Mouse (Mus musculus) embryonic facial prominence, embryonic 15.5 days (tissue): ENCODE results near the gene Zfp988. TPM values are rescaled to one million over a fixed set of nuclear protein-coding genes. Genes with fewer than 3 reads are reported as not detected.
A peak's percentile ranks its signal among the peaks of the same experiment; 100 is the strongest.
"Not testable (repeated sequence)": the region's sequence is repeated elsewhere in the genome, so short reads cannot be mapped to it uniquely, and the experiment has no call there.

Experiments
- ATAC-seq: fragments of 200-750 bp; cut with Nextera tagmentation; 2 replicates; pipeline ENCODE4 v1.8.0; 2017; ENCODE audit warnings: low read depth, moderate TSS enrichment; ENCODE audit not compliant: insufficient number of reproducible peaks, low FRiP score, low TSS enrichment
- H3K27ac ChIP-seq: fragments of 300-500 bp; sonication (generic); replicated peaks from 2 replicates; pipeline ENCODE4 v1.5.1; 2015; ENCODE audit warnings: mild to moderate bottlenecking, inconsistent platforms
- H3K27me3 ChIP-seq: fragments of 300-500 bp; sonication (generic); 2 replicates; pipeline ENCODE4 v1.6.1; 2015; ENCODE audit warnings: inconsistent platforms
- H3K36me3 ChIP-seq: fragments of 300-500 bp; sonication (generic); 2 replicates; pipeline ENCODE4 v1.6.1; 2015; ENCODE audit warnings: mild to moderate bottlenecking, inconsistent platforms
- H3K4me1 ChIP-seq: fragments of 300-500 bp; sonication (generic); 2 replicates; pipeline ENCODE4 v1.6.1; 2015; ENCODE audit warnings: inconsistent platforms
- H3K4me2 ChIP-seq: fragments of 300-500 bp; sonication (generic); replicated peaks from 2 replicates; pipeline ENCODE4 v1.6.1; 2015; ENCODE audit warnings: mild to moderate bottlenecking, inconsistent platforms
- H3K4me3 ChIP-seq: fragments of 300-500 bp; sonication (generic); replicated peaks from 2 replicates; pipeline ENCODE4 v1.5.1; 2015; ENCODE audit warnings: mild to moderate bottlenecking, inconsistent platforms
- H3K9ac ChIP-seq: fragments of 300-500 bp; sonication (generic); 2 replicates; pipeline ENCODE4 v1.6.1; 2015; ENCODE audit warnings: inconsistent platforms
- H3K9me3 ChIP-seq: fragments of 300-500 bp; sonication (generic); replicated peaks from 2 replicates; pipeline ENCODE4 v1.6.1; 2016; ENCODE audit warnings: inconsistent platforms
- WGBS: fragments of 180-500 bp; shearing (Covaris S2); methylation state at CpG from one replicate; pipeline ENCODE4 v1.1.7; 2015; 5-methylcytosine and 5-hydroxymethylcytosine counted together
- polyA plus RNA-seq: library from polyadenylated mRNA; unstranded; fragments of >200 nt; fragmentation: Nextera tagmentation; extraction: Ambion mirVana; gene quantifications from 2 replicates; pipeline ENCODE4 v1.2.1, GENCODE M21; 2015

Gene Zfp988
- polyA plus RNA-seq, 1 experiment from 2014 or later = not detected

GRCm38 (mm10) chr4:147345061-147345554 is 39.6 kb downstream of the Zfp988 start:
- not testable (repeated sequence) for H3K4me3 ChIP-seq, H3K27ac ChIP-seq, H3K36me3 ChIP-seq, H3K4me1 ChIP-seq, ATAC-seq, H3K9ac ChIP-seq, H3K27me3 ChIP-seq, H3K4me2 ChIP-seq
- 81% methylated on average over 2 of the region's 2 CpGs for WGBS
- peaks cover 50% of the 10 kb centered on the region for H3K9me3 ChIP-seq

GRCm38 (mm10) chr4:147346361-147347035 is 41.0 kb downstream of the Zfp988 start:
- ATAC-seq, H3K4me3 ChIP-seq, H3K27ac ChIP-seq, H3K36me3 ChIP-seq, H3K9ac ChIP-seq, H3K4me2 ChIP-seq, H3K27me3 ChIP-seq, H3K4me1 ChIP-seq: not testable (repeated sequence)
- WGBS = 63% methylated on average over 4 of the region's 4 CpGs
- H3K9me3 ChIP-seq = peaks cover 56% of the 10 kb centered on the region

GRCm38 (mm10) chr4:147347300-147347699 is 41.8 kb downstream of the Zfp988 start:
- 66% methylated on average over 4 of the region's 4 CpGs for WGBS

GRCm38 (mm10) chr4:147347880-147348279 is 42.4 kb downstream of the Zfp988 start:
- H3K27ac ChIP-seq, H3K36me3 ChIP-seq, H3K4me1 ChIP-seq, H3K27me3 ChIP-seq, H3K4me3 ChIP-seq, ATAC-seq, H3K9ac ChIP-seq, H3K4me2 ChIP-seq: not testable (repeated sequence)
- H3K9me3 ChIP-seq = peaks cover 55% of the 10 kb centered on the region
- 75% methylated on average over 2 of the region's 3 CpGs for WGBS

More at GRCm38 (mm10) chr4:147347300-147347699, 41.8 kb downstream of the Zfp988 start:
- H3K27ac ChIP-seq, H3K4me3 ChIP-seq, ATAC-seq, H3K9ac ChIP-seq, H3K4me1 ChIP-seq, H3K36me3 ChIP-seq, H3K27me3 ChIP-seq, H3K4me2 ChIP-seq: not testable (repeated sequence)
- peaks cover 56% of the 10 kb centered on the region for H3K9me3 ChIP-seq

- not testable (repeated sequence) for H3K27ac ChIP-seq, ATAC-seq, H3K4me2 ChIP-seq, H3K27me3 ChIP-seq, H3K9ac ChIP-seq, H3K36me3 ChIP-seq, H3K4me1 ChIP-seq, H3K4me3 ChIP-seq
- 74% methylated on average over 2 of the region's 2 CpGs for WGBS
- peaks cover 50% of the 10 kb centered on the region for H3K9me3 ChIP-seq
Measured at GRCm38 (mm10) chr4:147348401-147348800, 42.9 kb downstream of the Zfp988 start.

- 90% methylated on average over 18 of the region's 19 CpGs for WGBS
- not testable (repeated sequence) for H3K4me3 ChIP-seq, H3K9ac ChIP-seq, H3K4me1 ChIP-seq, H3K27me3 ChIP-seq, H3K27ac ChIP-seq, H3K4me2 ChIP-seq, ATAC-seq, H3K36me3 ChIP-seq
- peaks cover 45% of the 10 kb centered on the region for H3K9me3 ChIP-seq
Measured at GRCm38 (mm10) chr4:147348906-147349686, 43.6 kb downstream of the Zfp988 start.

- H3K36me3 ChIP-seq, H3K4me1 ChIP-seq, H3K27me3 ChIP-seq, ATAC-seq, H3K9ac ChIP-seq, H3K4me2 ChIP-seq, H3K27ac ChIP-seq, H3K4me3 ChIP-seq: not testable (repeated sequence)
- WGBS = 79% methylated on average over 9 of the region's 9 CpGs
- H3K9me3 ChIP-seq = peaks cover 49% of the 10 kb centered on the region
Measured at GRCm38 (mm10) chr4:147349687-147350415, 44.4 kb downstream of the Zfp988 start.

GRCm38 (mm10) chr4:147350541-147350940 is 45.1 kb downstream of the Zfp988 start:
- H3K4me2 ChIP-seq = not testable (repeated sequence)

GRCm38 (mm10) chr4:147351376-147351980 is 46.0 kb downstream of the Zfp988 start:
- H3K4me2 ChIP-seq, H3K27ac ChIP-seq, H3K4me1 ChIP-seq, H3K9ac ChIP-seq, H3K36me3 ChIP-seq, H3K4me3 ChIP-seq, H3K27me3 ChIP-seq, ATAC-seq: not testable (repeated sequence)
- H3K9me3 ChIP-seq = peaks cover 43% of the 10 kb centered on the region
- 83% methylated on average over 10 of the region's 13 CpGs for WGBS

More at GRCm38 (mm10) chr4:147350541-147350940, 45.1 kb downstream of the Zfp988 start:
- H3K9me3 ChIP-seq = peaks cover 44% of the 10 kb centered on the region
- not testable (repeated sequence) for H3K27ac ChIP-seq, H3K4me1 ChIP-seq, H3K4me3 ChIP-seq, H3K9ac ChIP-seq, H3K36me3 ChIP-seq, H3K27me3 ChIP-seq
- WGBS = 79% methylated on average over 2 of the region's 2 CpGs
- peak; percentile 51; the same call in 1 of the 2 replicates for ATAC-seq

- H3K9me3 ChIP-seq = peaks cover 31% of the 10 kb centered on the region
- H3K27me3 ChIP-seq, H3K9ac ChIP-seq, H3K36me3 ChIP-seq, H3K4me1 ChIP-seq, ATAC-seq, H3K4me2 ChIP-seq, H3K27ac ChIP-seq, H3K4me3 ChIP-seq: not testable (repeated sequence)
- 73% methylated on average over 4 of the region's 4 CpGs for WGBS
Measured at GRCm38 (mm10) chr4:147353626-147354025, 48.2 kb downstream of the Zfp988 start.

GRCm38 (mm10) chr4:147356042-147356441 is 50.6 kb downstream of the Zfp988 start:
- H3K4me3 ChIP-seq, ATAC-seq, H3K36me3 ChIP-seq, H3K27ac ChIP-seq, H3K9ac ChIP-seq, H3K9me3 ChIP-seq, H3K4me1 ChIP-seq, H3K27me3 ChIP-seq, H3K4me2 ChIP-seq: not testable (repeated sequence)
- WGBS = no CpG with 5 or more reads among the region's 3 CpGs
